8 mouse cellular contexts compared by ENCODE assay signal in the genomic region with DNA sequence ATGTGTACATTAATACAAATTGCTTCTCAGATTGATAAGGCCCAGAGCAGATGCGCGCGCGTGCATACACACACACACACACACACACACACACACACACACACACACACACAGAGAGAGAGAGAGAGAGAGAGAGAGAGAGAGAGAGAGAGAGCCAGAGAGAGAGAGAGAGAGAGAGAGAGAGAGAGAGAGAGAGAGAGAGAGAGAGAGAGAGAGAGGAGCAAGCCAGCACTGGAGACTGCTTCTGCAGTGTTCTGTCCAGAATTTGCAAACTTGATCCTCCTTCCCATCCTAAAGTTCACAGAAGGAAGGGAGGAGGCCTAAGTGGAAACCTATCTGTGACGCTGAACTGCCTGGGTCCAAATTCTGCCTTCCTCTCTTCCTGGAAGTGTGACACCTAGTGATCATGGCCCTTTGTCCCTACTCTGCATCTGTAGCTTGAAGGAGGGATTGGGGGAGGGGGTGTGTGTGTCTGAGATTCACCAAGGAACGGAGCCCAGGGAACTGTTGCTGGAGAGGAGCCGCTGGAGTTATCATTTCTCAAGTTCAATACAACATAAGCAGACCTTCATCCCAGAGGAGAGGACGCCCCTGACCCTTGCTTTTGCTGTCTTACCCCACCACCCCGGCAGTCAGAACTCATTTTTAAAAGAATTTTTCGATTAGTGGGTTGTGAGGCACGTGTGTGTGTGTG. TPM values are rescaled to one million over a fixed set of nuclear protein-coding genes. Genes with fewer than 3 reads are reported as not detected.
A peak's percentile ranks its signal among the peaks of the same experiment; 100 is the strongest.
DNase-seq lines count a peak whose midpoint lies in the region; ATAC-seq lines count a peak whose summit lies in the region.

No protein-coding gene starts in this region.

- ATAC-seq in heart, embryonic 14.5 days (ENCODE audit: insufficient number of reproducible peaks, insufficient read depth, low FRiP score, low read depth): no peak
- ATAC-seq in liver, embryonic 13.5 days (ENCODE audit: low read depth): no peak
- ATAC-seq in activated CD4-positive, CD25-positive, alpha-beta regulatory T cell, adult 4 months: no peak
- ATAC-seq in erythroblast, adult 5-6 weeks (replicated peaks; ENCODE audit: low FRiP score, poor library complexity, severe bottlenecking): no peak

- 0 out of 4 replicates have a peak overlapping the region, but pooled peaks of 1 of the 2 experiments have one; percentile 82 for H3K27ac ChIP-seq in heart, embryonic 14.5 days (replicated peaks in 1 of 2; ENCODE audit: control insufficient read depth in 1 of 2, insufficient read depth in 1 of 2, low read depth in 2 of 2, low read length in 2 of 2)
- H3K27ac ChIP-seq in forebrain, embryonic 10.5 days: peak overlapping the region; percentile 87
- no peak overlapping the region for H3K27ac ChIP-seq in liver, embryonic 13.5 days

- H3K27me3 ChIP-seq in heart, embryonic 14.5 days (ENCODE audit: control insufficient read depth, insufficient read depth, low read length): no peaks in the 10 kb centered on the region
- H3K27me3 ChIP-seq in forebrain, embryonic 10.5 days (ENCODE audit: poor library complexity, severe bottlenecking): no peaks in the 10 kb centered on the region
- H3K27me3 ChIP-seq in liver, embryonic 13.5 days: peaks cover 22% of the 10 kb centered on the region

- H3K4me2 ChIP-seq in heart, embryonic 14.5 days (ENCODE audit: low read length): peak overlapping the region; percentile 80
- peak overlapping the region; percentile 90 for H3K4me2 ChIP-seq in liver, embryonic 13.5 days

- H3K9ac ChIP-seq in heart, embryonic 14.5 days (ENCODE audit: low read length): peak overlapping the region; percentile 80
- H3K9ac ChIP-seq in liver, embryonic 13.5 days: no peak overlapping the region

- intact Hi-C loops in heart, postnatal 10 days (cut with DNase I): loop anchor here (2.0 kb wide), 1 partner anchor 30 kb away; no protein-coding TSS in a partner anchor

- no peak for DNase-seq in heart, postnatal 10 days
- DNase-seq in ES-CJ7 (ENCODE audit: low read depth, low spot score): peak; percentile 64
- DNase-seq in forebrain, embryonic 10.5 days (ENCODE audit: extremely low spot score, low spot score): no peak
- DNase-seq in liver, embryonic 13.5 days: no peak
- DNase-seq in adrenal gland, postnatal 25 days: no peak

- no peaks in the 10 kb centered on the region for H3K9me3 ChIP-seq in heart, embryonic 14.5 days (ENCODE audit: control insufficient read depth, low read length)
- H3K9me3 ChIP-seq in forebrain, embryonic 10.5 days: no peaks in the 10 kb centered on the region
- H3K9me3 ChIP-seq in liver, embryonic 13.5 days (replicated peaks): no peaks in the 10 kb centered on the region

- peak overlapping the region; percentile 66 to 85 for H3K4me3 ChIP-seq in heart, embryonic 14.5 days (ENCODE audit: control insufficient read depth in 1 of 2, insufficient read depth in 1 of 2, low read depth in 1 of 2, low read length in 2 of 2)
- peak overlapping the region; percentile 71 for H3K4me3 ChIP-seq in forebrain, embryonic 10.5 days
- peak overlapping the region; percentile 67 for H3K4me3 ChIP-seq in liver, embryonic 13.5 days (replicated peaks)

- WGBS in heart, embryonic 14.5 days: 37% methylated on average over 11 of the region's 11 CpGs
- WGBS in forebrain, embryonic 10.5 days: 34% methylated on average over 11 of the region's 11 CpGs
- 33% methylated on average over 11 of the region's 11 CpGs for WGBS in liver, embryonic 13.5 days (ENCODE audit: insufficient replicate concordance)

- 0 out of 2 replicates have a peak, but pooled peaks cover 5% of the 10 kb centered on the region for H3K36me3 ChIP-seq in heart, embryonic 14.5 days (ENCODE audit: control insufficient read depth, insufficient read depth, low read length)
- 0 out of 2 replicates have a peak, but pooled peaks cover 3% of the 10 kb centered on the region for H3K36me3 ChIP-seq in forebrain, embryonic 10.5 days (replicated peaks)
- no peaks in the 10 kb centered on the region for H3K36me3 ChIP-seq in liver, embryonic 13.5 days

- H3K4me1 ChIP-seq in heart, embryonic 14.5 days (ENCODE audit: control insufficient read depth in 2 of 2, insufficient read depth in 2 of 2, low read length in 2 of 2): peaks cover 5 to 14% of the 10 kb centered on the region in 2 experiments
- H3K4me1 ChIP-seq in forebrain, embryonic 10.5 days: peaks cover 31% of the 10 kb centered on the region
- peaks cover 17% of the 10 kb centered on the region for H3K4me1 ChIP-seq in liver, embryonic 13.5 days (replicated peaks)

RNA-seq across cellular contexts. Expression of a gene that starts 7.2 kb away (rescaled TPM):
- polyA plus RNA-seq in heart, embryonic 14.5 days (2014; fragmentation: Nextera tagmentation; extraction: Ambion mirVana): 66.5 and 68.7 TPM in 2 replicates
- total RNA-seq in heart, postnatal 10 days (2021): 10 to 100 TPM; 32.8 to 33.3 TPM
- polyA plus RNA-seq in forebrain, embryonic 10.5 days (2016; fragmentation: Nextera tagmentation; extraction: Ambion mirVana): 24.0 and 27.9 TPM in 2 replicates
- polyA plus RNA-seq in liver, embryonic 13.5 days (2015; fragmentation: Nextera tagmentation; extraction: Ambion mirVana): 1.8 and 2.2 TPM in 2 replicates
- 36.7 and 37.3 TPM in 2 replicates for total RNA-seq in adrenal gland, postnatal 25 days (2021)
- polyA plus RNA-seq in activated CD4-positive, CD25-positive, alpha-beta regulatory T cell, adult 4 months (2017; shearing (Covaris generic)): 10 to 100 TPM in 1 of 2 experiments, 1 to 10 TPM in 1; 7.4 to 10.3 TPM
- total RNA-seq in erythroblast, adult 5-6 weeks (2015; ENCODE audit: low replicate concordance): not detected in 2 replicates
- 0.43 TPM in 1 of 2 replicates, not detected in the other for total RNA-seq in erythroblast, adult 5-6 weeks (2017; ENCODE audit: low replicate concordance)

RNA-seq across cellular contexts. Expression of a gene that starts 34.3 kb away (rescaled TPM):
- not detected in 2 replicates for polyA plus RNA-seq in heart, embryonic 14.5 days (2014; fragmentation: Nextera tagmentation; extraction: Ambion mirVana)
- total RNA-seq in heart, postnatal 10 days (2021): not detected
- polyA plus RNA-seq in forebrain, embryonic 10.5 days (2016; fragmentation: Nextera tagmentation; extraction: Ambion mirVana): not detected in 2 replicates
- polyA plus RNA-seq in liver, embryonic 13.5 days (2015; fragmentation: Nextera tagmentation; extraction: Ambion mirVana): not detected in 2 replicates
- not detected in 2 replicates for total RNA-seq in adrenal gland, postnatal 25 days (2021)
- not detected for polyA plus RNA-seq in activated CD4-positive, CD25-positive, alpha-beta regulatory T cell, adult 4 months (2017; shearing (Covaris generic))
- total RNA-seq in erythroblast, adult 5-6 weeks (2015; ENCODE audit: low replicate concordance): not detected in 2 replicates
- not detected in 2 replicates for total RNA-seq in erythroblast, adult 5-6 weeks (2017; ENCODE audit: low replicate concordance)
